Mouse (Mus musculus): ENCODE measurements around the gene Itgb1. TPM values are rescaled to one million over a fixed set of nuclear protein-coding genes. Genes with fewer than 3 reads are reported as not detected.
A peak's percentile ranks its signal among the peaks of the same experiment; 100 is the strongest.

Itgb1 gene
- polyA plus RNA-seq, 1 experiment from 2014 or later = 91.7 TPM

GRCm38 (mm10) chr8:128686429-128686990 is 1.1 kb downstream of the Itgb1 start:
- ATAC-seq (ENCODE audit: low FRiP score) = no peak
- peak overlapping the region; percentile 82 for H3K4me3 ChIP-seq (replicated peaks)
- H3K4me1 ChIP-seq = peaks cover 32% of the 10 kb centered on the region
- WGBS = 0% methylated on average over 2 of the region's 2 CpGs
- H3K9me3 ChIP-seq (replicated peaks) = no peaks in the 10 kb centered on the region
- H3K36me3 ChIP-seq = no peaks in the 10 kb centered on the region
- peak overlapping the region; percentile 94 for H3K9ac ChIP-seq (replicated peaks)
- H3K27me3 ChIP-seq (replicated peaks) = no peaks in the 10 kb centered on the region
- peak overlapping the region; percentile 99 for H3K27ac ChIP-seq (replicated peaks)
- peak overlapping the region; percentile 70 for H3K4me2 ChIP-seq

- no peaks in the 10 kb centered on the region for H3K36me3 ChIP-seq
- no peaks in the 10 kb centered on the region for H3K9me3 ChIP-seq (replicated peaks)
- peaks cover 32% of the 10 kb centered on the region for H3K4me1 ChIP-seq
- H3K4me2 ChIP-seq = no peak overlapping the region
- H3K4me3 ChIP-seq (replicated peaks) = no peak overlapping the region
- H3K27ac ChIP-seq (replicated peaks) = no peak overlapping the region
- H3K27me3 ChIP-seq (replicated peaks) = no peaks in the 10 kb centered on the region
- WGBS = 84% methylated on average over 3 of the region's 3 CpGs
- ATAC-seq (ENCODE audit: low FRiP score) = no peak
- H3K9ac ChIP-seq (replicated peaks) = no peak overlapping the region
These were observed 3.2 kb downstream of the Itgb1 start for GRCm38 (mm10) chr8:128688679-128689078.

- no peak overlapping the region for H3K4me3 ChIP-seq (replicated peaks)
- H3K4me1 ChIP-seq = peaks cover 29% of the 10 kb centered on the region
- H3K27ac ChIP-seq (replicated peaks) = no peak overlapping the region
- H3K36me3 ChIP-seq = no peaks in the 10 kb centered on the region
- H3K27me3 ChIP-seq (replicated peaks) = no peaks in the 10 kb centered on the region
- ATAC-seq (ENCODE audit: low FRiP score) = no peak
- no peak overlapping the region for H3K9ac ChIP-seq (replicated peaks)
- no peak overlapping the region for H3K4me2 ChIP-seq
- no peaks in the 10 kb centered on the region for H3K9me3 ChIP-seq (replicated peaks)
- 79% methylated on average over 1 of the region's 1 CpGs for WGBS
These were observed 4.6 kb downstream of the Itgb1 start for GRCm38 (mm10) chr8:128690056-128690455.

- no peak overlapping the region for H3K9ac ChIP-seq (replicated peaks)
- no peaks in the 10 kb centered on the region for H3K9me3 ChIP-seq (replicated peaks)
- no peaks in the 10 kb centered on the region for H3K36me3 ChIP-seq
- WGBS = 100% methylated on average over 1 of the region's 1 CpGs
- no peak for ATAC-seq (ENCODE audit: low FRiP score)
- no peak overlapping the region for H3K4me2 ChIP-seq
- H3K4me1 ChIP-seq = no peaks in the 10 kb centered on the region
- H3K4me3 ChIP-seq (replicated peaks) = no peak overlapping the region
- no peaks in the 10 kb centered on the region for H3K27me3 ChIP-seq (replicated peaks)
- no peak overlapping the region for H3K27ac ChIP-seq (replicated peaks)
These were observed 11.4 kb downstream of the Itgb1 start for GRCm38 (mm10) chr8:128696701-128697397.

- Histone ChIP-seq H3K4me2 (no peak overlapping the region), H3K9ac (replicated peaks) (no peak overlapping the region), H3K27me3 (replicated peaks) (no peaks in the 10 kb centered on the region), H3K36me3 (no peaks in the 10 kb centered on the region), H3K4me3 (replicated peaks) (no peak overlapping the region), H3K4me1 (no peaks in the 10 kb centered on the region), H3K27ac (replicated peaks) (no peak overlapping the region), H3K9me3 (replicated peaks) (no peaks in the 10 kb centered on the region)
- no peak for ATAC-seq (ENCODE audit: low FRiP score)
- 82% methylated on average over 3 of the region's 3 CpGs for WGBS
These were observed 12.5 kb downstream of the Itgb1 start for GRCm38 (mm10) chr8:128697945-128698344.

- Histone ChIP-seq H3K27ac (replicated peaks) (no peak overlapping the region), H3K9me3 (replicated peaks) (no peaks in the 10 kb centered on the region), H3K4me2 (no peak overlapping the region), H3K4me1 (peaks cover 2% of the 10 kb centered on the region; the same call in 1 of the 2 replicates), H3K4me3 (replicated peaks) (no peak overlapping the region), H3K9ac (replicated peaks) (no peak overlapping the region), H3K36me3 (peaks cover 15% of the 10 kb centered on the region; the same call in 1 of the 2 replicates), H3K27me3 (replicated peaks) (no peaks in the 10 kb centered on the region)
- 92% methylated on average over 1 of the region's 1 CpGs for WGBS
- ATAC-seq (ENCODE audit: low FRiP score) = no peak
These were observed 18.9 kb downstream of the Itgb1 start for GRCm38 (mm10) chr8:128704376-128704775.

GRCm38 (mm10) chr8:128704836-128705235 is 19.4 kb downstream of the Itgb1 start:
- Histone ChIP-seq H3K4me3 (replicated peaks) (no peak overlapping the region), H3K27me3 (replicated peaks) (no peaks in the 10 kb centered on the region), H3K4me1 (peaks cover 2% of the 10 kb centered on the region; the same call in 1 of the 2 replicates), H3K27ac (replicated peaks) (no peak overlapping the region), H3K4me2 (no peak overlapping the region), H3K9me3 (replicated peaks) (no peaks in the 10 kb centered on the region), H3K9ac (replicated peaks) (no peak overlapping the region), H3K36me3 (peaks cover 15% of the 10 kb centered on the region; the same call in 1 of the 2 replicates)
- WGBS = 87% methylated on average over 2 of the region's 2 CpGs
- ATAC-seq (ENCODE audit: low FRiP score) = no peak

- Histone ChIP-seq H3K9me3 (replicated peaks) (no peaks in the 10 kb centered on the region), H3K4me2 (no peak overlapping the region), H3K27me3 (replicated peaks) (no peaks in the 10 kb centered on the region), H3K9ac (replicated peaks) (no peak overlapping the region), H3K4me1 (peaks cover 2% of the 10 kb centered on the region; the same call in 1 of the 2 replicates), H3K4me3 (replicated peaks) (no peak overlapping the region), H3K36me3 (peaks cover 46% of the 10 kb centered on the region), H3K27ac (replicated peaks) (no peak overlapping the region)
- WGBS = 60% methylated on average over 3 of the region's 3 CpGs
- ATAC-seq (ENCODE audit: low FRiP score) = no peak
These were observed 23.8 kb downstream of the Itgb1 start for GRCm38 (mm10) chr8:128709261-128709660.

GRCm38 (mm10) chr8:128716184-128716583 is 30.7 kb downstream of the Itgb1 start:
- Histone ChIP-seq H3K27ac (replicated peaks) (no peak overlapping the region), H3K4me2 (no peak overlapping the region), H3K27me3 (replicated peaks) (no peaks in the 10 kb centered on the region), H3K4me1 (no peaks in the 10 kb centered on the region), H3K9ac (replicated peaks) (no peak overlapping the region), H3K36me3 (peaks cover 68% of the 10 kb centered on the region), H3K9me3 (replicated peaks) (no peaks in the 10 kb centered on the region), H3K4me3 (replicated peaks) (no peak overlapping the region)
- no peak for ATAC-seq (ENCODE audit: low FRiP score)

GRCm38 (mm10) chr8:128724819-128725218 is 39.4 kb downstream of the Itgb1 start:
- no peak overlapping the region for H3K4me3 ChIP-seq (replicated peaks)
- WGBS = 71% methylated on average over 1 of the region's 1 CpGs
- H3K4me2 ChIP-seq = no peak overlapping the region
- no peaks in the 10 kb centered on the region for H3K9me3 ChIP-seq (replicated peaks)
- no peak overlapping the region for H3K27ac ChIP-seq (replicated peaks)
- H3K27me3 ChIP-seq (replicated peaks) = no peaks in the 10 kb centered on the region
- H3K36me3 ChIP-seq = peaks cover 36% of the 10 kb centered on the region
- no peaks in the 10 kb centered on the region for H3K4me1 ChIP-seq
- ATAC-seq (ENCODE audit: low FRiP score) = peak; percentile 59; the same call in 1 of the 2 replicates
- H3K9ac ChIP-seq (replicated peaks) = no peak overlapping the region

- Histone ChIP-seq H3K4me2 (no peak overlapping the region), H3K9ac (replicated peaks) (no peak overlapping the region), H3K4me1 (no peaks in the 10 kb centered on the region), H3K27me3 (replicated peaks) (no peaks in the 10 kb centered on the region), H3K36me3 (peaks cover 36% of the 10 kb centered on the region), H3K9me3 (replicated peaks) (no peaks in the 10 kb centered on the region), H3K4me3 (replicated peaks) (no peak overlapping the region), H3K27ac (replicated peaks) (no peak overlapping the region)
- 40% methylated on average over 1 of the region's 1 CpGs for WGBS
- ATAC-seq (ENCODE audit: low FRiP score) = no peak
These were observed 41.8 kb downstream of the Itgb1 start for GRCm38 (mm10) chr8:128727213-128727612.

- peaks cover 36% of the 10 kb centered on the region for H3K36me3 ChIP-seq
- H3K9ac ChIP-seq (replicated peaks) = no peak overlapping the region
- no peaks in the 10 kb centered on the region for H3K27me3 ChIP-seq (replicated peaks)
- H3K9me3 ChIP-seq (replicated peaks) = no peaks in the 10 kb centered on the region
- ATAC-seq (ENCODE audit: low FRiP score) = no peak
- 18% methylated on average over 2 of the region's 2 CpGs for WGBS
- no peak overlapping the region for H3K27ac ChIP-seq (replicated peaks)
- H3K4me2 ChIP-seq = no peak overlapping the region
- H3K4me3 ChIP-seq (replicated peaks) = no peak overlapping the region
- H3K4me1 ChIP-seq = no peaks in the 10 kb centered on the region
These were observed 46.8 kb downstream of the Itgb1 start for GRCm38 (mm10) chr8:128732254-128732653.
